Mouse (Mus musculus) C2C12 (cell line): Measurements from ENCODE around the gene 1700008O03Rik. TPM values are rescaled to one million over a fixed set of nuclear protein-coding genes. Genes with fewer than 3 reads are reported as not detected.

Experiments used
- H3K27me3 ChIP-seq: one replicate; pipeline ENCODE4 v1.6.1; 2011; ENCODE audit not compliant: control insufficient read depth, insufficient read depth, insufficient read length
- H3K36me3 ChIP-seq: one replicate; pipeline ENCODE4 v1.6.1; 2011; ENCODE audit not compliant: control insufficient read depth, insufficient read depth
- H3K4me3 ChIP-seq: one replicate; pipeline ENCODE4 v1.5.1; 2011; ENCODE audit warnings: mild to moderate bottlenecking, control low read depth; ENCODE audit not compliant: poor library complexity, insufficient read depth, severe bottlenecking
- H3K79me2 ChIP-seq: one replicate; pipeline ENCODE4 v1.6.1; 2011; ENCODE audit not compliant: control insufficient read depth, insufficient read depth
- H3K79me3 ChIP-seq: one replicate; pipeline ENCODE4 v1.6.1; 2011; ENCODE audit warnings: low read depth, control low read depth
- H3ac ChIP-seq: one replicate; pipeline ENCODE3; 2011; ENCODE audit warnings: low read depth; ENCODE audit not compliant: control insufficient read depth, insufficient read length
- CEBPB ChIP-seq: IDR thresholded peaks from one replicate; pipeline ENCODE4 v1.6.1; 2011; ENCODE audit warnings: low read depth, mild to moderate bottlenecking, control low read depth, moderate library complexity
- CTCF ChIP-seq: IDR thresholded peaks from one replicate; pipeline ENCODE4 v1.5.1; 2011; ENCODE audit not compliant: control insufficient read depth, insufficient read depth, insufficient read length
- FOSL1 ChIP-seq: IDR thresholded peaks from one replicate; pipeline ENCODE4 v1.8.0; 2011; ENCODE audit warnings: mild to moderate bottlenecking, low read length; ENCODE audit not compliant: poor library complexity, insufficient read depth, severe bottlenecking
- MAX ChIP-seq: IDR thresholded peaks from one replicate; pipeline ENCODE4 v1.6.1; 2011; ENCODE audit warnings: mild to moderate bottlenecking, control low read depth
- MYOD1 ChIP-seq: IDR thresholded peaks from one replicate; pipeline ENCODE4 v1.6.1; 2011; ENCODE audit warnings: low read depth; ENCODE audit not compliant: control insufficient read depth, insufficient read length
- MYOG ChIP-seq: IDR thresholded peaks from one replicate; pipeline ENCODE4 v1.6.1; 2011; ENCODE audit not compliant: control insufficient read depth, insufficient read length; ENCODE audit errors: extremely low read depth
- USF1 ChIP-seq: IDR thresholded peaks from one replicate; pipeline ENCODE4 v1.6.1; 2011; ENCODE audit warnings: low read depth, mild to moderate bottlenecking, control low read depth, moderate library complexity
- polyA plus RNA-seq: library from polyadenylated mRNA; unstranded; fragments of >200 nt; fragmentation: generic; extraction: Trizol; gene quantifications from one replicate; pipeline ENCODE4 v1.2.1, GENCODE M21; 2012; ENCODE audit warnings: missing spikeins

Gene 1700008O03Rik
- polyA plus RNA-seq, 1 experiment = 0.11 TPM

GRCm38 (mm10) chr7:44384716-44385059 is 932 bp downstream of the 1700008O03Rik start:
- Histone ChIP-seq H3K79me3 (no peaks in the 10 kb centered on the region), H3ac (no peak overlapping the region), H3K79me2 (no peaks in the 10 kb centered on the region), H3K36me3 (no peaks in the 10 kb centered on the region), H3K4me3 (no peak overlapping the region), H3K27me3 (peaks cover 64% of the 10 kb centered on the region)
- TF ChIP-seq MAX = no peak
- no peak for TF ChIP-seq FOSL1
- TF ChIP-seq USF1 = no peak
- no peak for TF ChIP-seq MYOD1
- no peak for TF ChIP-seq CTCF
- no peak for TF ChIP-seq MYOG
- no peak for TF ChIP-seq CEBPB

GRCm38 (mm10) chr7:44383980-44384715 is 1.5 kb downstream of the 1700008O03Rik start, which contains the start of gene Syt3:
Gene Syt3, plus strand, starts transcription at chr7:44384102.
- TF ChIP-seq MYOG = no peak
- TF ChIP-seq MAX = no peak
- TF ChIP-seq USF1 = no peak
- TF ChIP-seq CEBPB = no peak
- no peak for TF ChIP-seq MYOD1
- no peak for TF ChIP-seq CTCF
- no peak for TF ChIP-seq FOSL1
- Histone ChIP-seq H3K79me2 (no peaks in the 10 kb centered on the region), H3K27me3 (peaks cover 62% of the 10 kb centered on the region), H3ac (no peak within 1 kb of the TSS), H3K36me3 (no peaks in the 10 kb centered on the region), H3K79me3 (no peaks in the 10 kb centered on the region), H3K4me3 (no peak within 1 kb of the TSS)

DNA sequence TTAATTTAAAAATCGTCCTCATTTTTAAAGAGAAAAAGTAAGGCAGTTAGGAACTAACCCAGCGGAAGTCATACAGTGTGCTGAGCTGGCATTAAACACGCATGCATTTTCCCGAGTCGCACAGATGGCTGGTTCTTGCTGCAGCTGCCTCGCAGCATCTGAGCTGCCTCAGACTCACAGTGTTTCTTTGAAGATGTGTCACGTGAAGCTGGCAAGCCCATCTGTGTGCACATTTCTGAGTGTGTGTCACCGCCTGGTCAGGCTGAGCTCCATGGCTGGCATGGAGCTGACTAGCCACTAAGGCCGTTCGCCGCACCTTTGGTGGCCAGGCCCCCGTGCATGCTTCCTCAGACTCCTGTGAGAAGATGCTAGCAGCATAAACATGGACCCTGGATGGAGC is 3.1 kb downstream of the 1700008O03Rik start:
- H3K27me3 ChIP-seq = peaks cover 51% of the 10 kb centered on the region
- no peaks in the 10 kb centered on the region for H3K79me2 ChIP-seq

GRCm38 (mm10) chr7:44378290-44378689 is 7.3 kb downstream of the 1700008O03Rik start:
- Histone ChIP-seq H3K79me3 (no peaks in the 10 kb centered on the region), H3K27me3 (peaks cover 18% of the 10 kb centered on the region), H3ac (no peak overlapping the region), H3K79me2 (no peaks in the 10 kb centered on the region), H3K4me3 (no peak overlapping the region), H3K36me3 (no peaks in the 10 kb centered on the region)
- no peak for TF ChIP-seq FOSL1
- TF ChIP-seq USF1 = no peak
- no peak for TF ChIP-seq MAX
- no peak for TF ChIP-seq MYOD1
- TF ChIP-seq MYOG = no peak
- no peak for TF ChIP-seq CTCF
- no peak for TF ChIP-seq CEBPB

More for the DNA sequence above, 3.1 kb downstream of the 1700008O03Rik start:
- Histone ChIP-seq H3ac (no peak overlapping the region), H3K79me3 (no peaks in the 10 kb centered on the region), H3K4me3 (no peak overlapping the region), H3K36me3 (no peaks in the 10 kb centered on the region)
- TF ChIP-seq MAX = no peak
- no peak for TF ChIP-seq FOSL1
- TF ChIP-seq CEBPB = no peak
- peak; percentile 52 for TF ChIP-seq USF1

DNA sequence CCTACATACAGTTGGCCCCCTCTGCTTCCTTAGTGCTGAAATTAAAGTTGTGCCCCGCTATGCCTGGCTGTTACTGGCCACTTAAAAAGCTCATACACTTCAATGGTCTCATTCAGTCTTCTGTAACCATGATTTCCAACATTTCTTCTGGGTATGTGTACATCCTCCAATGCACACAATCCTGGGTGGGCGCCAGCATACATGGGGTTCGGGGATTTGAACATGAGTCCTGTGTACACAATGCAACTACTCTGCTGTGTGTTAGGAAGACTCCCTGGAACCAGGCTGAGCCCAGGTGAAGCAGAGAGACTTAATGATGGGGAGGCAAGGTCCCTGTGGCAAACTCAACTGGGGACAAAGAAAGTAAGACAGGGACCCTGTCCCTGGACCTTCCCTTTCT is 9.8 kb downstream of the 1700008O03Rik start:
- no peaks in the 10 kb centered on the region for H3K79me2 ChIP-seq
- TF ChIP-seq MYOD1 (no peak), CEBPB (no peak), FOSL1 (no peak), MAX (no peak), CTCF (no peak), MYOG (no peak), USF1 (no peak)
- no peak overlapping the region for H3ac ChIP-seq
- no peaks in the 10 kb centered on the region for H3K27me3 ChIP-seq
- H3K79me3 ChIP-seq = no peaks in the 10 kb centered on the region
- H3K36me3 ChIP-seq = no peaks in the 10 kb centered on the region
- H3K4me3 ChIP-seq = no peak overlapping the region

GRCm38 (mm10) chr7:44375207-44375606 is 10.4 kb downstream of the 1700008O03Rik start:
- no peak for TF ChIP-seq MYOD1
- TF ChIP-seq MYOG = no peak
- no peak for TF ChIP-seq CEBPB
- no peak for TF ChIP-seq MAX
- TF ChIP-seq CTCF = no peak
- no peak for TF ChIP-seq USF1
- TF ChIP-seq FOSL1 = no peak
- Histone ChIP-seq H3K4me3 (no peak overlapping the region), H3ac (no peak overlapping the region), H3K27me3 (peaks cover 3% of the 10 kb centered on the region), H3K79me2 (no peaks in the 10 kb centered on the region), H3K36me3 (no peaks in the 10 kb centered on the region), H3K79me3 (no peaks in the 10 kb centered on the region)
